Mouse (Mus musculus) kidney, postnatal 4 days (tissue): ENCODE data around the gene Mapk7.
A peak's percentile ranks its signal among the peaks of the same experiment; 100 is the strongest.

Experiments
- DNase-seq, 2 experiments: peaks; one replicate each; pipeline ENCODE4 v3.0.0; 2021; ENCODE audit warnings: mixed read lengths in 2 of 2

Gene Mapk7

DNA sequence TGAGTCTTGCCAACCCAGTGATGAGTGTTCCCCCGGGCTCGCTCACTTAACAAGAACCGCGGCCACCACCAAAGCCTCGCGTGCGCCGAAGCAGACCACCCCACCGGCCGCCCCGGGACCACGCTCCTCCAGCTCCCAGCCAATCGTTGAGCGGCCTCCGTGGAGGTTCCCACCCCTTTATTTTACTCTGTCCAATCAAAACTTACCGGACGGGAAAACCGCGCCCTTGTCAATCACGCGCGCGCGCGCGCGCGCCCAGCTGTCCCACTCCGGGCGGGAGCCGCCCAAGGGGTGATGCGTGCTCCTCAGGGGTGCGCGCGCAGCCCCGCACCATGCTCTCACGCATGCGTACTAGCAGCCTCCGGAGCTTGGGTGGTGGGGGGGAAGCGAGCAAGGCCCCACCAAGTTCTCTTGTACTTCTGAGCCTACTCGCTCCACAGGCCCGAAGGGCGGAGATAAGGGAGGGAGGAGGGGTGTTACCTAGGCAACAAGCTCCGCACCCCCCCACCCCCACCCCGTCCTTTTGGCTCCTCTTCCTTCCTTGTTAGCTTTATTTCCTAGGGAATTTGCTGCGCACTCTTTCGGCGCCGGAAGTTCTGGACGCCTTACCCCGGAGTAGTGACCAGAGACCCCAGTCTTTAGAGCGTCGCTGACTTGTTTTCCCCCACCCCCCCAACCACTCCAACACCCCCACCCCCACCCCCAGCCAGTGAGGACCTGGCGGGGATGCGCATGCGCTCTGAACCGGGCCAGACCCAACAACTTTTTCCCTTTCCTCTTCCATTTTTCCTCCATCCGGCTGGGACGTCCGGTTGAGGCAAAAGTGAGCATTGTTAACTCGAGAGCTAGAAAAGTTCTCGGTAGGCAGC is at the start of gene Mapk7:
TSS of gene Mapk7 (minus strand) at position 278 of the 869 bp plus-strand sequence.
- peak; percentile 99 for DNase-seq

DNA sequence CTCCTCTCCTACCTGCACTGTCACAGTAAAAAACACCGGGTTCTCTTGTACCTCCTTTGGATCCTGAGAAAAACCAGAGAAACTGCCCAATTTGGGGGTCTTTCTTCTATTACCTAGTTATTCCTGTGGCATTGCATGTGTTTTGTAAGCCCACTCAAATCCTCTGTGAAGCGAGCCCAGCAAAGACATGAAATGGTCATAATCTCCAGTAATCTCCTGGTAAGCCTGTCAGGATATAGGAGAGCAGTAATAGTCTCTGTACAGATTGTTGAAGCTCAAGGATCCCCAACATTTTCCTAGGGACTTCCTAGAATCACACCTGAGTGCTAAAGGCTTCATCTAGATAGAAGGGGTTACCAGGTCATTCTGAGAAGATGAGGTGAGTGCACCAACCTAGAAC is 46.9 kb upstream of the Mapk7 start:
- DNase-seq: no peak

DNA sequence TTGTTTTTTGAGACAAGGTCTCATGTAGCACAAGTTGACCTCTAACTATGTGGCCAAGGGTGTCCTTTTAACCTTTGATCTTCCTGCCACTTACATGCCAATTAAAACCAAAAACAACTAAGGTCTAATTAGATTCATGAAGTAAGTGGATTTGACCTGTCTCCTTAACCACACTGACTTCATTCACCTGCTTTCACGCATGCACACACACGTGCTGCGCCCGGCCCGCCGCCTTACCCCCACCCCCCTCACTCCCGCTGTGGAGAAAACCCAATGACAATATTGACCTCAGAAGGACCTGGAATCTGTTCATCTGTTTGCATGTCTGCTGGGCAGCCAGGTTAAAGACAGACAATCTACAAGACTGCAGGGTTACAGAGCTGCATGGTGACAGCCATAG is 46.4 kb upstream of the Mapk7 start:
- DNase-seq: peak in 1 of 2 experiments; percentile 11

DNA sequence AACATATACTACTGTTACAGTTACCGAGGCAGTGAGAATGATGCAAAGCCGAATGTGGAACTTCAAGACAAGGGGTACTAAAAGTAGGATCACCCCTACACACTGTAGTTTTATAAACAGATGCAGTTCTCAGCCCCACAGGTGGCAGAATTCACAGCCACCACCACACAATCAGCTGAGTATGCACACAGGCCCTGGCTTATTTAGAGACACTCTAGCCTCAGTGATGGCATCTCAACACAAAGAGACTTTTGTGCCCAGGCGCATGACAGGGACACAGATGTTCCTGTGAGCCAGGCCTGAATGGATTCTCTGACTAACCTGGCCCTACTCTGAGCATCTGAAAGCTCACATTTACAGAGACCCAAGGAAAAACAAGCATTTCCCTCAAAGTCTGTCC is 43.2 kb upstream of the Mapk7 start:
- DNase-seq: no peak

DNA sequence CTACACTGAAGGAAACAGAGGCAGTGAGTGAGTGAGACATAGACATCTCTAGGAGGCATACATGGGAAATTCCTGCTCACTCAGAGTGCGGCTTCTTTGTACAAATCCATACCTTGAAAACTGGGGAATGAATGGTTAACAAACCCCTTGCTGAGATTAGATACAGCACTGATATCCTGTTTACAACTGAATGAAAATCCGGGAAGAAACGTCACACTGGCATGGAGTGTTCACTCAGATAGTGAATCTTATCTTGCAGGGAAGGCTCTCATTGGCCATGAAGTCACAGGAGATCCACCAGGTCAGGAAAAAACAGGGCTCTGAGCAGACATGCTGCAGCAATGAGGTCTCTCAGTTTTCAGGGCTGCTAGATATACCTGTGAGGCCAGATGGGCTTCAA is 42.7 kb upstream of the Mapk7 start:
- no peak for DNase-seq

DNA sequence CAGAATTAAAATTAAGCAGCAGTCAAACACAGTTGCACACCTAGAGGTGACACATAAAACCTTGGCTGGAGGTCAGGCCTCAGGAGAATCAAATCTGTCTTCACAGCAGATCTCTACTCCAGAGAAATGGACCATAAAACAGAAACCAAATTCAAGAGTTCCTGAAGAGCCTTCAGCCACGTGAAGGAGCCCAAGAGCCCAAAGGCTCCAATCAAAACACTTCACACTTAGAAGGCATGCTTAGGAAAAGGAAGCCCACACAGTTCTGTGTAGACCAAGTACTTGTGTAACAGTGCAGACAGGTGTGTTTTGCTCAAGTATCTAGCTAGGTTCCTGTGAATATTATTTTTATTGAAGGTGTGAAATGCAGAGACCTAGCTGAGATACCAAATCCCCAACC is 41.3 kb upstream of the Mapk7 start:
- DNase-seq: no peak

DNA sequence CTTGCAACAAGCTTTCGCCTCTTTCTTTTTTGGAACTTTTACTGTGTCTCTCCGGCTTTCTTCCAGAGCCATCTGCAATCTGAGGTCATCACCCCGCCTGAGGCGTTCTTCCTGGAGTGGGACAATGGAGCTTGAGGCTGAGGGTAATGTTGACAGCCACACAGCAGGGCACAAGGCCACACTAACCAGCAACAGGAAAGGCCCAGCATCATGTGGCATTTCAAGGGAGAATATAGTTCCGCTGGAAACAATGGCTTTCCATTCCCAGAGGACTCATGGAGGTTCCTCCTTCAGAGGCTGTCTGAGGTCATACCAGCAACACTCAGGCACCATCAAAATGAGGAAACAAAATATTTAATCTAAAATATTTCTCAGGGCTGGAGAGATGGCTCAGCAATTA is 39.4 kb upstream of the Mapk7 start:
- DNase-seq: peak; percentile 38 to 59

DNA sequence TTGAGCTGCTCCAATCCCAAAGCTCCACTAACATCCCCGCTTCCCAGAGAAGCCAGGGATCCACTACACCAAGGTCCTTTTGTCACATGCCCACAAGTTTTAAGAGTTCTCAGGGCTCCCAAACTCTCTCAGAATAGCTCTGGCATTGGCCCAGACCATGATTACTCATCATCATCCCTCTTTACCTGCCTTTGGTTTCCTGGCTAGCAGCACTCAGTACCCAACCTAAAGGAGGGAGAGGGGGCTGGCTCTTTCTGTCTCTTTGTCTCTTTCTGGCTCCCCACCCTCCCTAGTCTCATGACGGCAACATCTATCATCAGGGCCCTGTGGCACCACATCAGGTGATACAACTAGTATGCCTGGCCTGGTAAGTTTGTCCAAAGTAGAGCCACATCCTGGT is 38.6 kb upstream of the Mapk7 start:
- no peak for DNase-seq

DNA sequence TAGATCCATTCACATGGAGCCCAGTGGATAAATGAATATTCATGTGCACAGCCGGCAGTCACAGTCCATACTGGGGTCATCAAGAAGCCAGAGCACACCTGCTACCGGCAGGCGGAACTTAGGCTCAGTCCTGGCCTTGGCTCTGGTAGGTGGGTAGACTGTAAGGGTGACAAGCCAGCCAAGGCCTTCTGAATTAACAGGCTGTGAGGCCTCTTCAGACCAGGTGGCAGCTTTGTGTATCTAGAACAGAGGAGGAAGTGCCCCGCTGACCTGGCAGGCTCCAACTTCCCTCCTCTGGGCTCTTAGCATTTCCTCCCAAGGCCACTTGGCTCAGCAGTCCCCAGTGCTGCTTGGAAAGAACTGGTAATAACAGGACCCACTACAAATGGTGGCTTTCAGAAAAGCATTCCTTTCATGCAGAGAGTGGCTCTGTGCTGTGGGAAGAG is 35.1 kb upstream of the Mapk7 start:
- peak; percentile 36 to 57 for DNase-seq

DNA sequence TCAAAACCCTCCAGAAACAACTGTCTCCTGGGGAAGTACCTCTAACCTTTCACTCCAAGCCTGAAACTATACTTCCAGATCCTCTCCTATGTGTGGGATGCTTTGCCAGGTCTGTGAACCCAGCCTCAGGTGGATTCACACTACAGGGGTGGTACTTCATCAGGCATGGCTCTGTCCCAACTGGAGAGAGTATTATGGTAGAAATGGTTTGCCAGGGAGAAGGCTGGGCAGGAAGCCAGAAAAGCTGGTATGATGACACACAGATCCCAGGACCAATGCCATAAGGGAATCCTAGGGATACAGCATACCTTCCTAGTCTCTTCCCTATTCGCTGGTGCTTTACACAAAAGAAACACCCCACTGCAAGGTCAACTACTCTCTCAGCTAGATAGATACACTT is 32.7 kb upstream of the Mapk7 start:
- no peak for DNase-seq

DNA sequence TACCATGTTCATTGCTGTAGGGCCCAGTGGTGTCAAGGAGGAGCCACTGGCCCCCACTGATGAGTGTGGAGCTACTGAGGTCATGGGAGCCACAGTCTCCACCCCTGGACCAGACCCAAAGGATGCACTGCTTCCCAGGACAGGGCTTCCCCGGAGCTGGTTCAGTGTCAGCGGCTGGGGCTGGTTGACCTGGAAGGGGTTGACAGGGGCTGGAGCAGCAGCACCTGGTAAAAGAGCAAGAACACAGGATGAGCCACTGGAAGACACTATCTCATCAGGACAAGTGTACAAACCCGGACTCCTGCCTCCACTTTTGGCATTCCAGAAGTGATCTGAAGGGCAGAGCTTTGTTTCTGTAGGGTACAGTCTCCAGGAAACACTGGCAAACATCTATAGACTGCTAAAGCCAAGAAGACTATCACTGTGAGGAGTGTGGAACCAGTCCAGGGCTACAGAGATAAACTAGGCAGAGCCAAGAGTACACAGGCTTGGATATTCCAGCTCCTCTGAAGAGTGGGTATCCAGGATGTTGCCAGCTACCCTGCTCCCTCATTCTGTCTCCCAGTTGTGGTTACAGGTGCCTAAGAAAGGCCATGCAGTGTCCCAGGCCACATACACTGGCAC is 25.4 kb upstream of the Mapk7 start:
- DNase-seq: no peak

DNA sequence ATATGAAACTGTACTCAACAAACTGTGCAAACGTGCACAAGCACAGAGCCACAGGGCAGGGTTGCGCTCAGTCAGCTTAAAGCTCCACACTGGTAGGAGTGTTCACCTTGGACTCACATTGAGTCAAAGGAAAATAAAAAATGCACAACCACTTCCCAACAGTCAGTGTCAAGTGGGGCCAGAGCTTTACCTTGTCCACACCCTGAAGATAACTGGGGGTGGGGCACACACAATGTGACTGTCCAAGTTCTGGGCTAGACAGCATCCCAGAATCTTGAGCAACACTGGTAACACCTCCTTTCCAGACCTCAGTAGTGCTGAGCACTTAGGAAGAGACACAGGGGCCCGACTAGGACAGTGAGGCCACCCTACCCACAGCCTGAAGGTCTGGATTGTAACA is 24.7 kb upstream of the Mapk7 start:
- no peak for DNase-seq

DNA sequence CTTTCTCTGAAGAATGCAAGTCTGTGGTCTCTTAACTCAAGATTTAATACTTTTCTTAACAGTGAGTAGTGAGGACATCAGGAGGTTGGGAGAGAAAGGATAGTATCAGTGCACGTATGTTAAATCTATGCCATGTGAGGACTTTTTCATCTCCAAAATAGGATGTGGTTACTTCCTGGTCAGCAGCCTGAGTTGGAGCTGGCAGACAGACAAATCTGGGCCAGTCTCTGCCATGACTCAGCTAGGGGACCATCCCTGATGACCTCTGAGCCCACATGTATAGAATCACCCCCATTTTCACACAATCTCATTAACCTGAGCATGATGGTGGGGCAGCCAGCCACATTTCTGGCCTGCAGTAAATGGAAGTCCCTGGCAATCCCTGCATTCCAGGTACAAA is 23.8 kb upstream of the Mapk7 start:
- no peak for DNase-seq

DNA sequence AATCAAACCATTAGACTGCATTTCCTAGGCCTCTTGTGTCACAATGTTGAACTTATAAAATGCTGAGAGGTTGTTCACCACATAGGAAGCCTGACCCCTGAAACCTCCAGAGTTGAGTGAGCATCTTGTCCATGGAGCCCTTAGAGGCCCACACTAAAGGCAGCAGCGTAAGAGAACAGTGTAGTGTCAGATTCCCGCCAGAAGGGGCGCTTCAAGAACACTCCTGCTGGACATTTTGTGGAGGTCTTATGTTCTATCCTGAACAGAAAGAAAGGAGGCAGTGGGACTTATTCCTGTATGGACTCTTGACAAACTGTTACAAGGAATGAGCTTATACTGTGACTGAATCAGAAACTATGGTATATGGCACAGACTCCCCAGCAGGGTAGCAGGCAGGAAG is 20.7 kb upstream of the Mapk7 start:
- peak; percentile 76 to 79 for DNase-seq

DNA sequence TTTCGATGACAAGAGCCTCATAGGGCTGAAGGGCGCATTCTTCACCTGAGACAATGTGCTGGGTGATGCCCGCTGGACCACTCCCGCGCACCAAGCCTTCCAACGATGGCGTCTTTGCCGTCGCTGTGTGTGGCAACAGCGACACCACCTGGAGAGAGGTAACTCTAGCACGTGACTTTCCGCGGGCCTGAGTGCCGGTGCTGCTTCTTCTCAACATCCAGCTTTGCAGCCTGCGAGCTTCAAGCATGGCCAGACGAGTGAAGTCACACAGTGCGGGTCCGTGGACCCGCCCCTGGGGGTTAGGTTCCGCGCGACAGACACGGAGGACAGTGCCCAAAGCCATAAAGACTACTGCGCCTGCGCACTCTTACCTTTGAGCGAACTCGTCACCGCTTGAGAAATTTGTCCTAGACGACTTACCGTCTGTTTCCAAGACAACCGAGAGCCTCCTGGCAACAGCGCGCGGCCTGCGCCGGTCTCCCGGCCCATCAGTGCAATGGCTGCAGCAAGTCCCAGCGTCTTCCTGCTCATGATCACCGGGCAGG is 10.6 kb upstream of the Mapk7 start, which contains the start of gene B9d1:
TSS of gene B9d1 (plus strand) at position 432 of the 545 bp plus-strand sequence.
- peak; percentile 95 to 96 for DNase-seq

DNA sequence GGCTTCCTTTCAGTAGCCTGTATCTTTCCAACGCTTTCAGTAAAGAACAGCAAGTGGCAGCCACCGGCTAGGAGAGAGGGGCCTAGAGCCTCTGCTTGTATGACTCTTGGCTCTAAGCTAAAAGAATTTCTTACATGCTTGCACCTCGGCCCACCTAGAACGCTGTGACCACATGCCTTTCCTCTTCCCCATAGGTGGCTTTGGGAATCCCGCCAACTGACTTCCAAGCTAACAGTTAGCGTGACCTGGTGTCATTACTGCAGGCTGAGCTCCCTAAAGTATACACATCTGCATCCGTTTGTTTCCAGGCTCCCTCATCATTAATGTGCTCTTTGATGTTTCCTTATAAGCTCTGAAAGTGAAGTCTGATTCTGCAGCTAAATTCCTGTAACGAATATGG is 9.7 kb upstream of the Mapk7 start:
- DNase-seq: no peak

DNA sequence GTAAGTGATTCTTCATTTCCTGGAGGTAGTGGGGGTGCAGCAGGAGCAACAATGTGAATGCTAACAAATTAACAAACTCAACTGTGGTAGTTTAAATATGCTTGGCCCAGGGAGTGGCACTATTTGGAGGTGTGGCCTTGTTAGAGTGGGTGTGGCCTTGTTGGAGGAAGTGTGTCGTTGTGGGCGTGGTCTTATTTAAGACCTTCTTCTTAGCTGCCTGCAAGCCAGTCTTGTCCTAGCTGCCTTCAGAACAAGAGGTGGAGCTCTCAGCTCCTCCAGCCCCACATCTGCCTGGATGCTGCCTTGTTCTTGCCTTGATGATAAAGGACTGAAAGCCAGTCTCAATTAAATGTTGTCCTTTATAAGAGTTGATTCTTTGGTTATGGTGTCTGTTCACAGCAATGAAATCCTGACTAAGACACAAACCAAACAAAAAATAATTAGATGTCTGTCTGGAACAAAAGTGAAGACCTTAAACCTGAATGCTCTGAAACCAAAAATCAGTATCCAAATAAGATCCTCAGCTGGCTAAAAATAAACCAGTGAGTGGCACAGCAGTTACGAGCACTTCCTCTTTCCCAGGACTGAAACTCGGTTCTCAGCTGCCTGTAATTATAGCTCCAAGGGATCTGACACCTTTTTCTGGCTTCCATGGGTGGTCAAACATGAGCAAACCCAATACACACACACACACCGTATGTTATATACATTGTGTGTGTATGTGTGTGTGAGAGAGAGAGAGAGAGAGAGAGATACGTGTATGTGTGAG is 4.7 kb upstream of the Mapk7 start:
- DNase-seq: no peak

DNA sequence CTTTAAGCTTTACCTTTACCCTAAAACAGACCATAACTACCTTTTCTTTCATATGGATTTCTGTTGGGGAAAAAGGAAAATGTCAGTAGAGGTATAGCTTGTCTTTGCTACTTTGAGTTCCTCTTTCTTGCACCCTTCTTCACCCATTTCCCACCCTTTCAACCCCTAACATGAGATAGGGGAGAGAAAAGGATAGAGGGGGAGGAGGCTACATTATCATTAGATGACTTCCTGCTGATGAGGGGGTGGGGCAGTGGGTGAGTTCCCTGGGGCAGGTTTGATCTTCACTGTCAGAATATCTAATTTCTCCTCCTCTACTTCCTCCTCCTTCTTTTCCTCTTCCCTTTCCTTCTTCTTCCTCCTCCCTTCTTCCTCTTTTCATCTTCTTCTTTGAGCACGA is 3.3 kb upstream of the Mapk7 start:
- no peak for DNase-seq

DNA sequence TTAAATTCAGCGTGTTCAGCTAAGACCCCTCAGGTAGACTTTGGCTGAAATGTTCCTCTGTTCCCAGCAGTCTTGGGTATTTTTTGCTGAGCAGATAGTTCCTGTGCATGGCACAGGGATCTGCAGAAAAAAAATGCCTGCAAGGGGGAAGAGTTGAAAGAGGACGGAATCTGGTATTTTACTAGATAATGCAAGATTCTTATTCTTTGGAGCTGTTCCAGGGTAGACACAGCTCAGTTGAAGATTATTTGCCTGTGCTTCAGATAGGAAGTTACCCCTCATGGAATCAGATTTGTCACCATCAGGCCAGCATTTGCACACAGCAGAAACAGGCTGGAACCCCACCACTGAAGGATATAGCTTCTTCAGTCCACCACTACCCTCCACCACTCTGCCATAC is 1.3 kb upstream of the Mapk7 start:
- no peak for DNase-seq

DNA sequence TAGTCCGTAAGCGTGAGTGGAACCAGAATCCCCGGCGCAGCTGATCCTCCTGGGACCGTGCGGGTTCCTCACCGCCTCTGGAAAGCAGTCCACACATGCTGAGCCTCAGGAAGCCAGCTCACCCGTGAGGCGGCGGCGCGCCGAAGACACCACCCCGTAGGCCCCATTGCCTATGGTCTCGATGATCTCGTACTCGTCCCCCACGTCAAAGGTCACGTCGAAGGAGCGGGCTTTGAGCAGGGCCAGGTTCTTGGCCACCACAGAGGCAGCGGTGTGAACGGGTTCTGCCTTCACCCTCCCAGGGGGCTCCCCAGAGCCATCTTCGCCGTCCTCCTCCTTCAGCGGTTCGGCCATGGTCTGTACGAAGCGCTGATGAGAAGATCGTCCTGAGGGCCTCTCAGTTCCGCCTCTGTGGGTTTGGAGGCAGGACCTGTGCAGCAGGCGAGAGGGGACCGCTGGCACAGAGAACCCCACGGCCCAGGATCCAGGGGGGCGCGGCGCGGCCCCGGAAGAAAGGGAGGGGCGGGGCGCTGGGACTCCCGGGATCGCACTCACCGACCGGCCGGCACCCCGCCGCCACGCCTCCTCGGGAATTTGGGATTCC is 579 bp downstream of the Mapk7 start:
- peak; percentile 54 to 67 for DNase-seq

DNA sequence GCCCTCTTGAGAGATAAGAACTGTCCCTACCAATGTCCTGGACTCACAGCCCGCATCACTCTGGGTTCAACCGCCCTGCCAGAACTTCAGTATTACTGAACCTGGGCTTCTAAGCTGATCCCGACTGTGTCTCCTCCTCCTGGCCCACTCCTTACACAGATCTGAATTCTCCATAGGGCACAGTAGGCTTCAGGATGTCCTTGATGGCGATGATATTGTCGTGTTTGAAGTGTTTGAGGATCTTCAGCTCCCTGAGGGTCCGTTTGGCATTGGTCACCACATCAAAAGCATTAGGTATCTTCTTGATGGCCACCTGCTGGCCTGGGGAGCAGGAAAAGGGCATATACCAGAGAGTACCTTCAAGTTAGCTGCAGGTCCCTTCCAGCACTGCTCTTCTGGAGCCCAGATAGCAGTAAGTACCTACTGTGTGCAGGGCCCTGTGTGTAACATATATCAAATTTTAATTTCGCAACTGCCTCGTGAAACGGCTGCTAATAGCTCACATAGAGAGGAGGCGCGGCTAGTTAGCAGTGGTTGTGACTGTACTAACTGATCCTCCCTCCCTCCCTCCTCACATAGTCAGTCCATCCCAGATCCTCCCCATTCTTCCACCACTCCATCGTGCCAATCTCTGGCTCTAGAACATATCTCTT is 1.3 kb downstream of the Mapk7 start:
- no peak for DNase-seq

DNA sequence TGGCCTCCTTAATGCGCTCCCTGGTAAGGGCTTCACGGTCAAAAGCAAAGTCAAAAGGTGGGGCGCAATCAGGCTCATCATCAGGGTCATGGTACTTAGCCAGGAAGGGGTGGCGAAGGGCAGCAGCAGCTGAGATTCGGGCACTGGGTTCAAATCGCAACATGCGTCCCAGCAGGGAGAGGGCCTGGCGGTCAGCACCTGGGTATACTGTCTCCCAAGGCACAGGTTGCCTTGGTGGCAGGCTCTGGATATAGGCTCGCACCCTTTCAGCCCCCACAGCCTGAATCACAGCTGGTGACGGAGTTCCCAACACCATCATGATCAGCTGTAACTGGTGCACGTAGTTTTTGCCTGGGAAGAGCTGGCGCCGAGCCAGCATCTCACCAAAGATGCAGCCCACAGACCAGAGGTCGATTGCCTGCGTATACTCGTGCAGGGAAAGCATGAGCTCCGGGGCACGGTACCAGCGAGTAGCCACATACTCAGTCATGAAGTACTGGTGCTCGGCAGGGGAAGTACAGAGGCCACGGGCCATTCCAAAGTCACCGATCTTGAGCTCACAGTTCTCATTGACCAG is 3.2 kb downstream of the Mapk7 start:
- no peak for DNase-seq
